Mouse (Mus musculus) hindbrain, embryonic 16.5 days (tissue): ENCODE measurements around the gene Mettl9. TPM values are rescaled to one million over a fixed set of nuclear protein-coding genes. Genes with fewer than 3 reads are reported as not detected.

Source experiments
- ATAC-seq: fragments of 200-750 bp; cut with Nextera tagmentation; 2 replicates; pipeline ENCODE4 v1.8.0; 2017; ENCODE audit warnings: moderate TSS enrichment, moderate library complexity
- H3K27ac ChIP-seq: fragments of 300-500 bp; sonication (generic); 2 replicates; pipeline ENCODE4 v1.5.1; 2014; ENCODE audit warnings: low read depth, mild to moderate bottlenecking, control low read depth, low read length, moderate library complexity
- H3K27me3 ChIP-seq: fragments of 300-500 bp; sonication (generic); replicated peaks from 2 replicates; pipeline ENCODE4 v1.6.1; 2014; ENCODE audit warnings: low read length; ENCODE audit not compliant: control insufficient read depth, insufficient read depth
- H3K36me3 ChIP-seq: fragments of 300-500 bp; sonication (generic); 2 replicates; pipeline ENCODE4 v1.6.1; 2014; ENCODE audit warnings: mild to moderate bottlenecking, low read length, moderate library complexity, mixed read lengths; ENCODE audit not compliant: control insufficient read depth, insufficient read depth
- H3K4me1 ChIP-seq: fragments of 300-500 bp; sonication (generic); 2 replicates; pipeline ENCODE4 v1.6.1; 2014; ENCODE audit warnings: low read depth, low read length; ENCODE audit not compliant: control insufficient read depth, insufficient read depth
- H3K4me2 ChIP-seq: fragments of 300-500 bp; sonication (generic); 2 replicates; pipeline ENCODE4 v1.6.1; 2014; ENCODE audit warnings: mild to moderate bottlenecking, low read length, control low read depth, moderate library complexity
- H3K4me3 ChIP-seq: fragments of 300-500 bp; sonication (generic); 2 replicates; pipeline ENCODE4 v1.5.1; 2014; ENCODE audit warnings: mild to moderate bottlenecking, low read length, control low read depth, moderate library complexity
- H3K9ac ChIP-seq: fragments of 300-500 bp; sonication (generic); 2 replicates; pipeline ENCODE4 v1.6.1; 2014; ENCODE audit warnings: low read depth, mild to moderate bottlenecking, control low read depth, low read length, moderate library complexity
- H3K9me3 ChIP-seq: fragments of 300-500 bp; sonication (generic); 2 replicates; pipeline ENCODE4 v1.6.1; 2014; ENCODE audit warnings: mild to moderate bottlenecking, low read length, moderate library complexity; ENCODE audit not compliant: control insufficient read depth
- WGBS: fragments of 180-500 bp; shearing (Covaris S2); extraction: QIAGEN DNeasy Blood & Tissue Kit; methylation state at CpG from one replicate; pipeline ENCODE4 v1.1.7; 2014; 5-methylcytosine and 5-hydroxymethylcytosine counted together
- polyA plus RNA-seq: library from polyadenylated mRNA; unstranded; fragments of >200 nt; fragmentation: Nextera tagmentation; extraction: Ambion mirVana; gene quantifications from 2 replicates; pipeline ENCODE4 v1.2.1, GENCODE M21; 2015

Mettl9 gene
- polyA plus RNA-seq, 1 experiment from 2014 or later: 175 TPM

DNA sequence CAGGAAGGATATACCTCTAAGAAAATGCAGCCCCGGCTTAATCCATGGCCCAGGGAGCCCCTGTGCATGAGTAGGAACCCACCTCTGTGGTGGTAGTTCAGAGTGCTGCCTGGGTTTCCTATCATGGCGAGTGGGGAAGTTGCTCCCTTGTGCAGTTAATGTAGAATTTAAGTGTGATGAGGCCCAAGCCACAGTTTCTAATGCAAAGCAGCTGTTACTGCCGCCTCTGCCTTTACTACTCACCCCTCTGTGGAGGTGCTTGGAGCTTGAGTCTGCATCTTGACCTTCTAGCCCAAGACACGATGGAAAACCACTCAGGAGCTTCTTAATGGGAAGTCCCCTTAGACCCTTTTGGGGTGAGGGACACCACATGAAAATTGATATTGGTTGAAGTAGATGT, 37.0 kb downstream of the Mettl9 start:
- H3K4me1 ChIP-seq: no peaks in the 10 kb centered on the region
- peaks cover 6% of the 10 kb centered on the region; the same call in 1 of the 2 replicates for H3K36me3 ChIP-seq
- 84% methylated on average over 4 of the region's 4 CpGs for WGBS
- ATAC-seq: no peak
- no peak overlapping the region for H3K4me3 ChIP-seq
- H3K27me3 ChIP-seq: no peaks in the 10 kb centered on the region
- H3K9me3 ChIP-seq: no peaks in the 10 kb centered on the region
- H3K27ac ChIP-seq: no peak overlapping the region
- no peak overlapping the region for H3K4me2 ChIP-seq
- no peak overlapping the region for H3K9ac ChIP-seq

DNA sequence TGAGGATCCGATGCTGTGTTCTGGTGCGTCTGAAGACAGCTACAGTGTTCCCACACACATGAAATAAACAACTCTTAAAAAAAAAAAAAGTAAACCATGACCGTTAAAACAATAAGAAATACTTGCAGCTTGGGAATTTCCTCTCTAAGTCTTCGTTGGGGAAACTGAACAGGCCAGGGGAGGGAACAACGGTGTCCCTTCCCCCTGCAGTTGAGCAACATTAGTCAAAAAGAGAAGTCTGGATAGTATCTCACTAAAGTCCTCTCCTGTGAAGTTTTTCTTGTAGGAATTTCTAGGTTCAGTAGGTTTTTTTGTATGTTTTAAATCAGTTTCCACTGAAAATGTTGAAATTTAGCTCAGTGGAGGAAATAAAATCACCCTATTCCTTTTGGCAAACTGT, 38.3 kb downstream of the Mettl9 start:
- Histone ChIP-seq H3K9me3 (no peaks in the 10 kb centered on the region), H3K27ac (no peak overlapping the region), H3K4me2 (no peak overlapping the region), H3K4me1 (no peaks in the 10 kb centered on the region), H3K9ac (no peak overlapping the region), H3K36me3 (peaks cover 9% of the 10 kb centered on the region), H3K27me3 (no peaks in the 10 kb centered on the region), H3K4me3 (no peak overlapping the region)
- 86% methylated on average over 5 of the region's 5 CpGs for WGBS
- no peak for ATAC-seq

DNA sequence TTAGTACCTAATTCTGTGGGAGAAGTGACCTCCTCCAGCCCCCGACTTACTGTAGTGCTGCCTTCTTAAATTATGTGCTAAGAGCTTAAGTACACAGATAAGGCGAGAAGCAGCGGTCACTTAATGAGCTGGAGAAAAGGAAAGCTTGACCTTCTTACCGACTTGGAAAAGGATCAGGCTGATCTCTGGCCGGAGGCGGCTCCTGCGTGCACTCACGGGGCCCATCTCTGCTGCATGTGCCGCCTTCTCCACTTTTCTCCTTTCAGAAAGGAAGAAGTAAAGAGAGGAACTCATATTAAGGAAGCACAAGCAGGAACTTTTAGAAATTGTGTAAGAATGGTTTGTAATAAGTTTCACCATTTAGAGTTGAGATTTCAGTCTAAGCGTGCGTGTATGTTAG, 40.0 kb downstream of the Mettl9 start, which contains the start of gene Igsf6:
Igsf6 (minus strand) TSS at position 292 of the 400 bp plus-strand sequence.
- H3K9me3 ChIP-seq: no peaks in the 10 kb centered on the region

DNA sequence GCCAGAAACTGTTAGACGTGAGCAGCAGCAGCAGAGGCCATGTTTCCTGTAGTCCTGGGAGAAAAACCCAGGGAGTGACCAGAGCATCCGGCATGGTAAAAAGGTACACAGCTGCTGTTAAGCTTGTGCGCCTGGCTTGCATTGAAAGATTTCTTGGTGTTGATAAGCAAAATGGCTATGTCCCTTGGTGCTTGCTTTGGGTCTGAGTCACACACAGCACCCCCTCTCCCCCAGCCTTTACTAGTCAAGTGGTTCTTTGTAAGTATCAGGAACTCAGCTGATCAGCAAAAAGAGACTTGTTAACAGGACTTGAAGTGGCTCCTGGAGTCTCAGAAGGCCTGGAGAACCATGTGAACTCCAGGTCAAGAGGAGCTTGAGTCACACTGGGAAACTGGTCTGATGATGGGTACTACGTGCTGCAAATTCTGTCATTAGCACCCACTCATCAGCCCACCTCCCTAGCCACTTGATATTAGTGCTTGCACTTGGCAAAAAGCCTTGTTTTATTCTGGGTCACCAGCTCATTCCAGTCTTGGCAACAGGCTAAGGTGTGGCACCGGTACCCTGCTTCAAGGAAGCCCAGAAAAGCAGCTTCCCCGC, 40.7 kb downstream of the Mettl9 start:
- no peaks in the 10 kb centered on the region for H3K9me3 ChIP-seq
- H3K9ac ChIP-seq: no peak overlapping the region
- no peaks in the 10 kb centered on the region for H3K27me3 ChIP-seq
- H3K36me3 ChIP-seq: peaks cover 9% of the 10 kb centered on the region
- no peak overlapping the region for H3K27ac ChIP-seq
- H3K4me2 ChIP-seq: no peak overlapping the region
- H3K4me3 ChIP-seq: no peak overlapping the region
- peaks cover 3% of the 10 kb centered on the region for H3K4me1 ChIP-seq
- 87% methylated on average over 6 of the region's 6 CpGs for WGBS
- ATAC-seq: no peak

More for the DNA sequence above, 40.0 kb downstream of the Mettl9 start, which contains the start of gene Igsf6:
- Histone ChIP-seq H3K27ac (no peak within 1 kb of the TSS), H3K4me1 (peaks cover 3% of the 10 kb centered on the region), H3K9ac (no peak within 1 kb of the TSS), H3K36me3 (peaks cover 9% of the 10 kb centered on the region), H3K4me2 (no peak within 1 kb of the TSS), H3K4me3 (no peak within 1 kb of the TSS), H3K27me3 (no peaks in the 10 kb centered on the region)
- WGBS: 87% methylated on average over 11 of the region's 11 CpGs
- no peak for ATAC-seq

DNA sequence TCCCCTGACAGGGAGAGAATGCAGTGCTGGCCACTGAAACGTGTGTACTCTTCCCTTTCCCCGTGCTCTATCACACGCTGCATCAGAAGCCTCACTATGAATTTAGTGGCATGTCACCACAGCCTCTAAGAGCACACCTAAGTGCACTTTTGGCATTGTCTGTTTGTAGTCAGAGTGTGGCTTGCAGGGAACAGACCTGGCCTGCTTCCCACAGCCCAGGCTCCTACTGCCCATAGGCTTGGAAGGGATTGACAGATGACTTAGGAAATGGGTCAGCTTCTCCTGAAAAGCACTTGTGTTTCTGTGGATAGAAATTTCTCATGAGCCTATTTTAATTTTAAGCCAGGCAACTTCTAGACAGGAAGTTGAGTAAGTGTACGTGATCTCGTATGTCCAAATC, 41.2 kb downstream of the Mettl9 start:
- no peak overlapping the region for H3K9ac ChIP-seq
- ATAC-seq: no peak
- H3K4me3 ChIP-seq: no peak overlapping the region
- no peak overlapping the region for H3K4me2 ChIP-seq
- no peak overlapping the region for H3K27ac ChIP-seq
- H3K36me3 ChIP-seq: peaks cover 9% of the 10 kb centered on the region
- H3K4me1 ChIP-seq: peaks cover 3% of the 10 kb centered on the region
- no peaks in the 10 kb centered on the region for H3K9me3 ChIP-seq
- no peaks in the 10 kb centered on the region for H3K27me3 ChIP-seq
- WGBS: 82% methylated on average over 5 of the region's 5 CpGs

DNA sequence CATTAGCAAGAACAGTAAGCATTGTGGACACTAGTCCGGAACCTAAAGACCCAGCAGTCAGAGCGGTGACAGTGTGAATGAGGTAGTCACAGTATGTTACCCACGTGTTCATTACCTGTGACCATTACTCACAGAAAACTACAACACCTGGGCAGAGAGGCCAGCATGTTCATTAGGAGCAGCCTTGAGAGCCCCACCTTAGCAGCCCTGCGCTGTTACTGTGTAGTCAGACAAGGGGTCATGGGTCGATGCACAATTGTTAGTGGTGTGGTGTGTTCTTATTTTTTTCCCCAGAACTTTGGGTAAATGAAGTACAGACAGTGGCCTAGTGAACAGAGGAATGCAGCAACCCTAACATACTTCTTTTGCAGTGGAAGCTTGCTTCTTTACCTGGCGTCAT, 43.1 kb downstream of the Mettl9 start:
- Histone ChIP-seq H3K9me3 (no peaks in the 10 kb centered on the region; the same call in 1 of the 2 replicates), H3K9ac (no peak overlapping the region), H3K36me3 (peaks cover 6% of the 10 kb centered on the region), H3K4me3 (no peak overlapping the region), H3K4me2 (no peak overlapping the region), H3K4me1 (peaks cover 3% of the 10 kb centered on the region), H3K27ac (no peak overlapping the region), H3K27me3 (no peaks in the 10 kb centered on the region)
- 90% methylated on average over 6 of the region's 6 CpGs for WGBS
- no peak for ATAC-seq

DNA sequence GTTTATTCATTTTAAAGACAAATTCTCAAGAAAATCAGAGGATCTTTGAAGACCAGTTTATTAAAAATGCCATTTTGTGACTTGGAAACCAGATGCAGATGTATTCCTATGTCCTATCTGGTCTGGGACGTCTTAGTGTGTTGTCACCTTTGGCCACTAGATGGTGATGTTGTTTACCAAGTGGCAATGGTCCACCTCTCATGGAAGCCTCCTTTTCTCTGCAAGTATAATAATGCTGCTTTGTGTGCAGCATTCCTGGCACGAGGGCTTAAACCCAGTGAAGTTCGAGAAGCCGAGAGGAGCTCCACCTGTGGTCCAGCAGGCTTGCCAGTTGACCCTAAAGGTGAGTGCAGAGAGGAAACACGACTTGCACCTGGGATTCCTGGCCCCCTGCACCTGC, 43.6 kb downstream of the Mettl9 start:
- Histone ChIP-seq H3K36me3 (peaks cover 6% of the 10 kb centered on the region), H3K9me3 (no peaks in the 10 kb centered on the region; the same call in 1 of the 2 replicates), H3K4me3 (no peak overlapping the region), H3K27me3 (no peaks in the 10 kb centered on the region), H3K4me1 (peaks cover 3% of the 10 kb centered on the region), H3K9ac (no peak overlapping the region), H3K4me2 (no peak overlapping the region), H3K27ac (no peak overlapping the region)
- WGBS: 8% methylated on average over 5 of the region's 5 CpGs
- ATAC-seq: peak; percentile 88

DNA sequence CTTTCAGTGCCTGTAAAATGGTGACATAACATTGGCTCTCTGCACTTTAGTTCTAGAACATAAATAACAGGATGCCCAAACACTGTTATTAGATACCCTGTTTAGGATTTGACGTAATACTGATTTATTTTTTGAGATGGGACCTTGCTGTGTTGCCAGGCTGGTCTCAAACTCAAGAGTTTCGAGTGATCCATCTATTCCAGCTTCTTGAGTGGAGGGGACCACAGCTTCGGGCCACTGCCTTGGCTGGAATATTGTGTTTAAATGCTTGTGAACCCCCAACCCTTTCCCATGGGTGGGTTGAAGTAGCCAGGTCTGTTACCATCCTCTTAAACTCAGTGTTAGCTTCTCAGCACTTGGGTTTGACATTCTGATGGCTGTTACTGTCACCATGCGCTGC, 47.1 kb downstream of the Mettl9 start, which contains the start of gene Otoa:
Otoa (plus strand) TSS at position 301 of the 400 bp plus-strand sequence.
- ATAC-seq: no peak
- 85% methylated on average over 4 of the region's 4 CpGs for WGBS
- H3K36me3 ChIP-seq: peaks cover 2% of the 10 kb centered on the region; the same call in 1 of the 2 replicates
- no peaks in the 10 kb centered on the region for H3K27me3 ChIP-seq
- no peak within 1 kb of the TSS for H3K4me3 ChIP-seq
- H3K27ac ChIP-seq: no peak within 1 kb of the TSS
- peaks cover 7% of the 10 kb centered on the region for H3K4me1 ChIP-seq
- no peak within 1 kb of the TSS for H3K4me2 ChIP-seq
- no peaks in the 10 kb centered on the region; the same call in 1 of the 2 replicates for H3K9me3 ChIP-seq
- H3K9ac ChIP-seq: no peak within 1 kb of the TSS

DNA sequence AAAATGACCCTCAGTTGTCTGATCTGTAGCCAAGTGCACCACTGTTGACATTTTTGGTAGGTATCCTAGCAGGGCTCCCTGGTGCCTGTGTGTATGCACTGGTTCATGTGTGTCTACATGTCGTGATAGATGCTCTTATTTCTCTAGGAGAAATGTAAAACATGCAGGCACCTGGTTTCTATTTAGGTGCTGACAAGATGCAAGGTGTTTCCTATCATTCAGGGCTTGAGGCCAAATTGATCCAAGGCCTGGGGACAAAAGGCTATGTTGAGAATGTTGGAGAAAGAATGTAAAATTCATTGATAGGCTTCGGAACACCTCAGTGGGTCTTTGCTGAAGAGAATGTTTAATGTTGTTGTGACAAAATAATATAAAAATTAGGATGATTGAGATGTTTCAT, 47.6 kb downstream of the Mettl9 start:
- Histone ChIP-seq H3K9me3 (no peaks in the 10 kb centered on the region; the same call in 1 of the 2 replicates), H3K36me3 (peaks cover 2% of the 10 kb centered on the region; the same call in 1 of the 2 replicates), H3K4me1 (peaks cover 7% of the 10 kb centered on the region), H3K4me2 (no peak overlapping the region), H3K27ac (no peak overlapping the region), H3K4me3 (no peak overlapping the region), H3K27me3 (no peaks in the 10 kb centered on the region), H3K9ac (no peak overlapping the region)
- ATAC-seq: no peak
- WGBS: 82% methylated on average over 2 of the region's 2 CpGs
